Comparison of ENCODE assay signal across 13 mouse cellular contexts in the genomic region with DNA sequence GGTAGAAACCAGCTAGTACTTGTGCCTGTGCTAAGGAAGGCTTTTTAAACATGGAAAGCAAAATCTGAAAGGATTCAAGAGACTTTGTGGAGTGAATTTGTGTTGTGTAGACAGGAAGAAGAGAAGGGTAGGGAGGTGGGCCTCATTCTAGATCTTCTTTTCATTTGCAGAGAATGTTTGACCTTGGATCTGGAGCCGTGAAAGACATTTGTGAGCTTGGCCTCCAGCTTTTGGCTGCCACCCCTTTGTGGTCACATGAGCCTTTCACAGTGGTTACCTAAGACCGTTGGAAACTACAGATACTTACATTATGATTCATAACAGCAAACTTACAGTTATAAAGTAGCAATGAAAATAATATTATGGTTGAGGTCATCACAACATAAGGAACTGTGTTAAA. TPM values are rescaled to one million over a fixed set of nuclear protein-coding genes. Genes with fewer than 3 reads are reported as not detected.
DNase-seq lines count a peak whose midpoint lies in the region; ATAC-seq lines count a peak whose summit lies in the region.
"Had no signal": no experiment of that assay in that cellular context is flagged by ENCODE, and none has a peak within 500 bp of the region (broad histone marks: within the 10 kb centered on the region; RNA-seq: fewer than 3 reads in every experiment).

No protein-coding gene starts in this region.

- intact Hi-C loops in heart, postnatal 36 days (cut with DNase I): loop anchor here (2.0 kb wide), 1 partner anchor 27 kb away; no protein-coding TSS in a partner anchor

- H3K9me3 ChIP-seq in heart, embryonic 10.5 days: no peaks in the 10 kb centered on the region
- H3K9me3 ChIP-seq in neural tube, embryonic 15.5 days (replicated peaks): peaks cover 3% of the 10 kb centered on the region; the same call in 1 of the 2 replicates
- H3K9me3 ChIP-seq: liver, embryonic 13.5 days had no signal

- no peak overlapping the region for H3K4me3 ChIP-seq in heart, embryonic 10.5 days
- no peak overlapping the region for H3K4me3 ChIP-seq in brown adipose tissue, adult 24 weeks (ENCODE audit: insufficient read depth, low read depth, low read length)
- H3K4me3 ChIP-seq in neural tube, embryonic 15.5 days (replicated peaks): no peak overlapping the region
- H3K4me3 ChIP-seq: liver, embryonic 13.5 days; midbrain, embryonic 10.5 days had no signal

- no peaks in the 10 kb centered on the region; the same call in 1 of the 2 replicates for H3K36me3 ChIP-seq in heart, embryonic 10.5 days
- no peaks in the 10 kb centered on the region for H3K36me3 ChIP-seq in neural tube, embryonic 15.5 days
- H3K36me3 ChIP-seq: liver, embryonic 13.5 days had no signal

- no peaks in the 10 kb centered on the region for H3K27me3 ChIP-seq in heart, embryonic 10.5 days (ENCODE audit: insufficient read depth, poor library complexity, severe bottlenecking)
- H3K27me3 ChIP-seq in neural tube, embryonic 15.5 days (replicated peaks): no peaks in the 10 kb centered on the region
- H3K27me3 ChIP-seq: liver, embryonic 13.5 days had no signal

- H3K4me1 ChIP-seq in heart, embryonic 10.5 days: peaks cover 28% of the 10 kb centered on the region
- peaks cover 13% of the 10 kb centered on the region; the same call in 1 of the 2 replicates for H3K4me1 ChIP-seq in brown adipose tissue, adult 24 weeks (ENCODE audit: control insufficient read depth, insufficient read depth, insufficient read length, low read length)
- H3K4me1 ChIP-seq in neural tube, embryonic 15.5 days: peaks cover 9% of the 10 kb centered on the region

- ATAC-seq in neural tube, embryonic 15.5 days (ENCODE audit: low FRiP score): no peak
- no peak for ATAC-seq in frontal cortex, adult (ENCODE audit: low TSS enrichment)
- ATAC-seq: inflammation-experienced regulatory T-cells, adult 6 months had no signal

- peak overlapping the region; percentile 79 for H3K27ac ChIP-seq in heart, embryonic 10.5 days
- peak overlapping the region; percentile 97 for H3K27ac ChIP-seq in brown adipose tissue, adult 24 weeks (replicated peaks; ENCODE audit: low read depth, low read length)
- H3K27ac ChIP-seq in neural tube, embryonic 15.5 days (replicated peaks): no peak overlapping the region
- H3K27ac ChIP-seq: liver, embryonic 13.5 days; midbrain, embryonic 10.5 days had no signal

- DNase-seq in heart, embryonic 10.5 days (ENCODE audit: low spot score): no peak
- no peak for DNase-seq in heart, postnatal 36 days
- DNase-seq in ES-CJ7 (ENCODE audit: low read depth, low spot score): peak; percentile 38
- DNase-seq in heart, postnatal 4 days: peak; percentile 30
- DNase-seq: cerebellum, postnatal 10 days; liver, embryonic 13.5 days; lung, postnatal 10 days; right cerebral cortex, postnatal 25 days had no signal

- WGBS in heart, embryonic 10.5 days: 67% methylated on average over 2 of the region's 2 CpGs
- WGBS in neural tube, embryonic 15.5 days: 91% methylated on average over 2 of the region's 2 CpGs

- no peak overlapping the region for H3K9ac ChIP-seq in neural tube, embryonic 15.5 days (replicated peaks)
- H3K9ac ChIP-seq: liver, embryonic 13.5 days had no signal

- H3K4me2 ChIP-seq in neural tube, embryonic 15.5 days: no peak overlapping the region
- H3K4me2 ChIP-seq: liver, embryonic 13.5 days had no signal

RNA-seq across cellular contexts. Expression of a gene that starts 34.5 kb away (rescaled TPM):
- 8.9 and 9.5 TPM in 2 replicates for polyA plus RNA-seq in heart, embryonic 10.5 days (2016; fragmentation: Nextera tagmentation; extraction: Ambion mirVana)
- 1 to 10 TPM; 6.6 to 7.9 TPM for total RNA-seq in heart, postnatal 36 days (2021)
- 8.7 and 9.6 TPM in 2 replicates for polyA plus RNA-seq in brown adipose tissue, adult 24 weeks (2012; ENCODE audit: insufficient read depth, insufficient read length, missing spikeins)
- 1 to 10 TPM; 8.0 to 8.3 TPM for total RNA-seq in heart, postnatal 4 days (2021)
- polyA plus RNA-seq in neural tube, embryonic 15.5 days (2015; fragmentation: Nextera tagmentation; extraction: Ambion mirVana): 7.0 and 7.4 TPM in 2 replicates

Comparison
In these comparisons a context has a peak if more than half of its experiments do, and no peak if none do; other contexts are left out.
1. DNase-seq: peak in ES-CJ7 (single experiment) and heart, postnatal 4 days (single experiment); none in heart, embryonic 10.5 days (single experiment) and heart, postnatal 36 days (0 of 2).